Mouse (Mus musculus): ENCODE results near the gene Gabrb2. TPM values are rescaled to one million over a fixed set of nuclear protein-coding genes. Genes with fewer than 3 reads are reported as not detected.

The Gabrb2 gene
- 113 TPM for polyA plus RNA-seq (2015; fragmentation: Illumina TruSeq; extraction: RNeasy Lipid Tissue Mini Kit (QIAGEN cat#74804); ENCODE audit: low read depth, low replicate concordance)

GRCm38 (mm10) chr11:42418996-42419782 lies at the start of gene Gabrb2:
Gabrb2 (plus strand) TSS chr11:42419757.

Other genes starting within 250 kb of the Gabrb2 start
- gene Gabra1, start 236.8 kb upstream of the Gabrb2 start, polyA plus RNA-seq (2015; fragmentation: Illumina TruSeq; extraction: RNeasy Lipid Tissue Mini Kit (QIAGEN cat#74804); ENCODE audit: low read depth, low replicate concordance) = 401 TPM
- gene Gabra6, start 98.7 kb upstream of the Gabrb2 start, polyA plus RNA-seq (2015; fragmentation: Illumina TruSeq; extraction: RNeasy Lipid Tissue Mini Kit (QIAGEN cat#74804); ENCODE audit: low read depth, low replicate concordance) = not detected